Mouse (Mus musculus) limb, embryonic 10.5 days (tissue): ENCODE data around the gene Chit1. TPM values are rescaled to one million over a fixed set of nuclear protein-coding genes. Genes with fewer than 3 reads are reported as not detected.

ENCODE experiments used
- DNase-seq: peaks from one replicate; pipeline ENCODE4 v3.0.0-alpha.2; 2017; ENCODE audit warnings: low spot score
- H3K27ac ChIP-seq: fragments of 300-500 bp; sonication (generic); 2 replicates; pipeline ENCODE4 v1.5.1; 2016; ENCODE audit warnings: mild to moderate bottlenecking
- H3K27me3 ChIP-seq: fragments of 300-500 bp; sonication (generic); 2 replicates; pipeline ENCODE4 v1.6.1; 2016; ENCODE audit warnings: low read depth, mild to moderate bottlenecking; ENCODE audit not compliant: poor library complexity, severe bottlenecking
- H3K36me3 ChIP-seq: fragments of 300-500 bp; sonication (generic); 2 replicates; pipeline ENCODE4 v1.6.1; 2016; ENCODE audit warnings: mild to moderate bottlenecking, moderate library complexity
- H3K4me1 ChIP-seq: fragments of 300-500 bp; sonication (generic); 2 replicates; pipeline ENCODE4 v1.6.1; 2016
- H3K4me3 ChIP-seq: fragments of 300-500 bp; sonication (generic); 2 replicates; pipeline ENCODE4 v1.5.1; 2016; ENCODE audit warnings: mild to moderate bottlenecking, moderate library complexity
- H3K9me3 ChIP-seq: fragments of 300-500 bp; sonication (generic); replicated peaks from 2 replicates; pipeline ENCODE4 v1.6.1; 2016; ENCODE audit warnings: mild to moderate bottlenecking
- WGBS: fragments of 180-500 bp; shearing (Covaris S2); methylation state at CpG from one replicate; pipeline ENCODE4 v1.1.7; 2016; 5-methylcytosine and 5-hydroxymethylcytosine counted together
- polyA plus RNA-seq: library from polyadenylated mRNA; unstranded; fragments of >200 nt; fragmentation: Nextera tagmentation; extraction: Ambion mirVana; gene quantifications from 2 replicates; pipeline ENCODE4 v1.2.1, GENCODE M21; 2016

Gene Chit1
- polyA plus RNA-seq, 1 experiment from 2014 or later: not detected

DNA sequence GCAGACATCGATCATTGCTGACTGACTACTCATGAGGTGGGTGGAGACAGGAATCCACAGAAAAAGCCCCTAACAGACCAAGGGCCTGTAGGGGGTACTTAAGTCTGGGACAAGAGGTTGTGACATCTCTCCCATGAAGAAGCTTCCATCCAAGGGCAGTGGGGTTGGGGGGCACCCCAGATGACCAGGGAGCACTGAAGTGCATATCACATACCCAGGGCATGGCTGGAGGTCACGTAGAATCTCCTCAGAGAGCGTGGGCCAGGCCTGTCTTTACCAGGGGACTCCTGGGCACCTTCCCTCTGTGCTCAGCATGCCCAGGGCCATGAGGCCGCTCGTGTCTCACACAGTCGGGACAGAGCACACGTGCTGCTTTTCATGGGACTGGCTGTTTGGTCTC is 3.3 kb upstream of the Chit1 start:
- no peak overlapping the region for H3K27ac ChIP-seq
- no peak overlapping the region for H3K4me3 ChIP-seq
- no peaks in the 10 kb centered on the region for H3K4me1 ChIP-seq
- H3K27me3 ChIP-seq: peaks cover 12% of the 10 kb centered on the region
- no peak for DNase-seq
- H3K9me3 ChIP-seq: no peaks in the 10 kb centered on the region
- no peaks in the 10 kb centered on the region for H3K36me3 ChIP-seq
- 91% methylated on average over 7 of the region's 7 CpGs for WGBS

DNA sequence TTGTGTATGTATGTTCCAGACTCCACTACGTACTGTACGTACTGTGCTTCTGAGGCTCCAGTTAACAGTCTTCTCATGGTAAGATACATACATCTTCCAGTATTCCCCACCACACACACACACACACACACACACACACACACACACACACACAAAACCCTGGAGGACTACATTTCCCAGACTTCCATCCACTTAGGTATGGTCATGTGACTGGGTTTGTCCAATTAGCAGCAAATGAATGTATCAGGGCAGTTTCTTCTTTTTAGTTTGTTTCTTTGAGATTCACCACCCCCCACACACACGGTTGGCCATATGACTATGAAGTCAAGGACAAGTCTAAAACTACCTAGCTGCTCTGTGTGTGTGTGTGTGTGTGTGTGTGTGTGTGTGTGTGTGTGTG is 1.0 kb upstream of the Chit1 start:
- Histone ChIP-seq H3K27me3 (peaks cover 10% of the 10 kb centered on the region), H3K9me3 (no peaks in the 10 kb centered on the region), H3K36me3 (no peaks in the 10 kb centered on the region), H3K27ac (no peak overlapping the region), H3K4me3 (no peak overlapping the region), H3K4me1 (peaks cover 9% of the 10 kb centered on the region; the same call in 1 of the 2 replicates)
- WGBS: 92% methylated on average over 3 of the region's 3 CpGs
- no peak for DNase-seq

DNA sequence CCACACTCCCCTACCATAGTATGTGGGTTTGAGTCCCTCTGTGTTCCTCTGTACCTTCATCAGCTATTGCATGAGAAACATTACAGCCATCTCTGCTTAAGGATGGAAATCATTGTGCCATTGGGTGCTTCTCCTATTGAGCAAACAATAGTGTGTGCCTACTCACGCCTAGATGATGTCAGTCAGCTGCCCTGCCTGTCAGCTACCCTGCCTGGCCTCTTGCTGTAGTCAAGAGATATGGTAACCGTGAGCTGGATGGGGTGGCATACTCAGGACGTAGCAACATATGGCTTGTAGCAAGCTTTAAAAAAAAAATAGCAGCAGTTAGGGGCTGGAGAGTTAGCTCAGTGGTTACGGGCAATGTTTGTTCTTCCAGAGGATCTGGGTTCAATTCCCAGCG is 593 bp upstream of the Chit1 start:
- no peaks in the 10 kb centered on the region for H3K9me3 ChIP-seq
- H3K27me3 ChIP-seq: peaks cover 6% of the 10 kb centered on the region; the same call in 1 of the 2 replicates
- DNase-seq: peak; percentile 24
- H3K4me3 ChIP-seq: no peak overlapping the region
- 91% methylated on average over 5 of the region's 5 CpGs for WGBS
- no peak overlapping the region for H3K27ac ChIP-seq
- H3K36me3 ChIP-seq: no peaks in the 10 kb centered on the region
- peaks cover 12% of the 10 kb centered on the region for H3K4me1 ChIP-seq

DNA sequence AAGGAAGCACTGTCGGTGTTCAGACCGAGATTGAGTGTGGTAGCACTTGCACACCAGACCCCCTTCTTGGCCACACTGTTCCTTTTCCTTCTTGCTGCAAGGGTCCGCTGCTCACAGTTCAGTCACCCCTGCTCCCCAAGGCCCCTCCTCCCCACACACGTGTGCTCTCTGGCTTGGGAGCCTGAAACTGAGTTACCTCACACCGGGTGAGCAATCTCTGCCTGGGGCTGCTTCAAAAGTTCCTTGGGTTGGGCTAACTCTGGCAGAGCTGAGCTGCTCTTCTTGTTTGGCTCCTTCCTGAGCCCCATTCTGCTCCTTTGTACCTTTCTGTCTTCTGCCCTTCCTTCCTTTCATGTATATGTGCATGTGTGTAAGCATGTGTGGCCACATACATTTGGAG is 2.5 kb downstream of the Chit1 start:
- Histone ChIP-seq H3K9me3 (no peaks in the 10 kb centered on the region), H3K27me3 (no peaks in the 10 kb centered on the region), H3K4me1 (peaks cover 20% of the 10 kb centered on the region), H3K36me3 (no peaks in the 10 kb centered on the region), H3K4me3 (no peak overlapping the region), H3K27ac (no peak overlapping the region)
- 75% methylated on average over 5 of the region's 5 CpGs for WGBS
- no peak for DNase-seq

DNA sequence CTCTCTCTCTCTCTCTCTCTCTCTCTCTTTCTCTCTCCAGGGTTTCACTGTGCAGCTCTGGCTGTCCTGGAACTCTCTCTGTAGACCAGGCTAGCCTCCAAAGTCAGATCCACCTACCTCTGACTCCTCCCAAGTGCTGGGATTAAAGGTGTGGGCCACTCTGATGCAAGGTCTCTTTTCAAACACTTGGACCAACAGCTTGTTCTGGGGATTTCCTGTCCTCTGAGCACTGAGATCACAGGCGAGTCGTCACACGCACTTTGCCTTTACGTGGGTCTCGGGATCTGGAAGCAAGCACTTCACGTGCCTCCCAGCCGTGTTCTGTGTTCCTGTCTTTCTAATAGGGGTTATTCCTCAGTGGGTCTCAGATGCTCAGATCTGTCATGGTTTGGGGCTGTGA is 3.0 kb downstream of the Chit1 start:
- no peaks in the 10 kb centered on the region for H3K27me3 ChIP-seq
- H3K9me3 ChIP-seq: no peaks in the 10 kb centered on the region
- H3K36me3 ChIP-seq: no peaks in the 10 kb centered on the region
- no peak for DNase-seq
- H3K4me1 ChIP-seq: peaks cover 20% of the 10 kb centered on the region
- 87% methylated on average over 7 of the region's 7 CpGs for whole genome bisulfite sequencing
- H3K27ac ChIP-seq: no peak overlapping the region
- no peak overlapping the region for H3K4me3 ChIP-seq

- 0 out of 2 replicates have a peak, but pooled peaks cover 5% of the 10 kb centered on the region for H3K9me3 ChIP-seq
- no peak overlapping the region for H3K4me3 ChIP-seq
- no peak overlapping the region for H3K27ac ChIP-seq
- WGBS: 82% methylated on average over 13 of the region's 13 CpGs
- peaks cover 20% of the 10 kb centered on the region for H3K4me1 ChIP-seq
- no peak for DNase-seq
- H3K27me3 ChIP-seq: no peaks in the 10 kb centered on the region
- H3K36me3 ChIP-seq: no peaks in the 10 kb centered on the region
These were observed 3.7 kb downstream of the Chit1 start for GRCm38 (mm10) chr1:134114730-134115129.

GRCm38 (mm10) chr1:134115424-134115823 is 4.4 kb downstream of the Chit1 start:
- 0 out of 2 replicates have a peak, but pooled peaks cover 5% of the 10 kb centered on the region for H3K9me3 ChIP-seq
- no peaks in the 10 kb centered on the region for H3K27me3 ChIP-seq
- H3K4me1 ChIP-seq: peaks cover 20% of the 10 kb centered on the region
- WGBS: 64% methylated on average over 8 of the region's 8 CpGs
- H3K36me3 ChIP-seq: no peaks in the 10 kb centered on the region
- no peak overlapping the region for H3K27ac ChIP-seq
- H3K4me3 ChIP-seq: no peak overlapping the region
- DNase-seq: no peak

DNA sequence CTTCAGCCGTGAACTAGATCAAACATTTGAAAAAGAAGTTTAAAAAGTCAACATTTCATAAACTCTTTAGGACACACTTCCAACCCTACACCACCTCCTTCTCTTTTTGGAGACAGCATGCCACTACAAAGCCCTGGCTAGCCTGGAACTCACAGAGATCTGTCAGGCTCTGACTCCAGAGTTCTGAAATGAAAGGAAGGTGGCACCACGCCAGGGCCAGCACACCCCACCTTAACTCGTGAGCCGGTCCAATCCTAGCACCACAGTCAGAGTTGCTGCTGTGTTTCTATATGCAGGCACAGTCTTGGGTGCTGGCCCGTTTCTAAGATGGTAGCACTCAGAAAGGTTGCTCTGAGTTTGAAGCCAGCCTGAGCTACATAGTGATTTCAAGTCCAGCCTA is 6.1 kb downstream of the Chit1 start:
- Histone ChIP-seq H3K4me1 (peaks cover 20% of the 10 kb centered on the region), H3K27ac (no peak overlapping the region), H3K36me3 (no peaks in the 10 kb centered on the region), H3K9me3 (0 out of 2 replicates have a peak, but pooled peaks cover 5% of the 10 kb centered on the region), H3K27me3 (no peaks in the 10 kb centered on the region), H3K4me3 (no peak overlapping the region)
- 89% methylated on average over 5 of the region's 5 CpGs for WGBS
- DNase-seq: no peak

DNA sequence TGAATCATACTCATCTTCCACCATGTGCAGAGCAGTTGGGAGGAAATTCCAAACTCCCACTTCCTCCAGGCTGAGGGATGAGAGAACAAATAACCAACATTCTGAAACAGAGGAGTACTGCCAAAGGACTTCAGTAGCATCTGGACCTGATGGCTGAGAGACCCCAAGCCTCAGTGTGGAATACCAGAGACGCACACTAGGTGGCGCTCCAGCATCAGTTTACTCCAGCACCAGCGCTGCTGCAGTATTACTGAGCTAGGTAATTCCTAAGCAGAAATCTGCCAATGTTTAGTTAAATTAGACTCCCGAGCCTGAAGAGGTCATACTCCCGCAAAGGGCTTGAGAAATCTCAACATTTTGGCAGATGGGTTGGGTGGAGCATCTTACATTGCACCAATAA is 9.1 kb downstream of the Chit1 start:
- H3K36me3 ChIP-seq: no peaks in the 10 kb centered on the region

GRCm38 (mm10) chr1:134122195-134122594 is 11.2 kb downstream of the Chit1 start:
- no peaks in the 10 kb centered on the region for H3K4me1 ChIP-seq
- 0 out of 2 replicates have a peak, but pooled peaks cover 5% of the 10 kb centered on the region for H3K9me3 ChIP-seq
- peak; percentile 68 for DNase-seq
- no peak overlapping the region for H3K27ac ChIP-seq
- H3K4me3 ChIP-seq: no peak overlapping the region
- no peaks in the 10 kb centered on the region for H3K36me3 ChIP-seq
- 60% methylated on average over 9 of the region's 9 CpGs for WGBS
- no peaks in the 10 kb centered on the region for H3K27me3 ChIP-seq

More for the DNA sequence above, 9.1 kb downstream of the Chit1 start:
- Histone ChIP-seq H3K9me3 (0 out of 2 replicates have a peak, but pooled peaks cover 5% of the 10 kb centered on the region), H3K27ac (no peak overlapping the region), H3K27me3 (no peaks in the 10 kb centered on the region), H3K4me3 (no peak overlapping the region), H3K4me1 (peaks cover 10% of the 10 kb centered on the region)
- DNase-seq: peak; percentile 92
- WGBS: 5% methylated on average over 5 of the region's 5 CpGs

DNA sequence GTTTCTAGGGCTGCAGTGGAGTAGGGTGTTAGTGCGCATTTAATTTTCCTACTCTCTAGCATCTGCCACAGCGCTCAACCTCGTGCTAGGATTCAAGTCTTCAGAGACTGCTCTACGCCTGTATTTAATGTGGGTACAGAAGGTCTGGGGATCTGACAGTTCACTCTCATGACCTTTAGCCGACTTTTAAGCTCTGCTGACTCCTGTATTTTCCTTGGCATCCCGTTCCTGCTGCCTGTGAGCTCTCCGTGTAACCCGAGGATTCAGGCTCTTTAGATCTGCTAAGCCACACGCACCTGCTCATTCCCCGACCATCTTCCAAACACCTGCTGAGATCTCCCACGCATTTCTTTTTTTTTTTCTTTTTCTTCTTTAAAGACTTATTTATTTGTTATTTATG is 22.3 kb downstream of the Chit1 start:
- Histone ChIP-seq H3K27me3 (no peaks in the 10 kb centered on the region), H3K4me1 (peaks cover 4% of the 10 kb centered on the region), H3K4me3 (no peak overlapping the region), H3K9me3 (no peaks in the 10 kb centered on the region), H3K27ac (no peak overlapping the region), H3K36me3 (no peaks in the 10 kb centered on the region)
- WGBS: 74% methylated on average over 11 of the region's 11 CpGs
- no peak for DNase-seq

DNA sequence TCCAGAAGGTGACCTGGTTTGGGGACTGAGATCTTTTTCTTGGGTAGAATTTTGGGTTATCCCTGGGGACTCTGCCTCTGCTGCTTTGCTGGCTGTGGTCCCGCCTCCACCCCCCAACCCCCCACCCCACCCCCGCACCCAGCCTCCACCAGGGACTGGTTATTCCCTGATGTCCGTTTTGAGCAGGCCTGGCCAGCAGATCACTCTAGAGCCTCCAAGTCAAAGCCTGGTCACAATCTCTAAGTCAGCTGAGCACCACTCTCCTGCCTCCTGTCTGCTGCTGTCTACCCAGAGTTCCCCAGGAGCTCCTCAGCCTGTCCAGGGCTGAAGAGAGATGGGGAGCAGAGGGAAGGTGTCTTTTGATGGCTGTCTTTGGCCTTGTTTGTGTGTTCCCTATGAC is 25.3 kb downstream of the Chit1 start:
- 62% methylated on average over 3 of the region's 3 CpGs for WGBS

DNA sequence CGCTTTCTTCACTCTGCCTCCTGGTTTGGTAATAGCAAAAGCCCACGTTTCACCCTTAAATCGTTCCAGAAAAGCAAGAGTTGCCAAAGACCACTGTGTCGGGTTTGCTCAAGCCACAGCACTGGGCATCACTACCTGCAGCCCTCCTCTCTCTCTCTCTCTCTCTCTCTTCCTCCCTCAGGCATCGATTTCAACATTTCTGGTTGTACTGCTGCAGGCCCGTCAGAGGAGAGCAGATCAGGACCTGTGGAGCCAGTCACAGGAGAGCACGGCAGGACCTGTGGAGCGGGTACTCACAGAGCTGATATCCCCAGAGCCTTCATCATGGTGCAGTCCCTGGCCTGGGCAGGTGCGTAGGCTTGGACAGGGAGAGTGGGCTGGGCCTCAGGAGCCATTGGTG is 27.4 kb downstream of the Chit1 start:
- H3K27me3 ChIP-seq: 0 out of 2 replicates have a peak, but pooled peaks cover 6% of the 10 kb centered on the region
- H3K9me3 ChIP-seq: no peaks in the 10 kb centered on the region
- H3K4me3 ChIP-seq: no peak overlapping the region
- no peak overlapping the region for H3K27ac ChIP-seq
- no peaks in the 10 kb centered on the region for H3K36me3 ChIP-seq
- DNase-seq: no peak
- peaks cover 4% of the 10 kb centered on the region for H3K4me1 ChIP-seq
- 87% methylated on average over 9 of the region's 9 CpGs for WGBS

More for the DNA sequence above, 25.3 kb downstream of the Chit1 start:
- DNase-seq: no peak
- H3K9me3 ChIP-seq: no peaks in the 10 kb centered on the region
- H3K36me3 ChIP-seq: no peaks in the 10 kb centered on the region
- peaks cover 4% of the 10 kb centered on the region for H3K4me1 ChIP-seq
- no peak overlapping the region for H3K27ac ChIP-seq
- H3K27me3 ChIP-seq: no peaks in the 10 kb centered on the region
- H3K4me3 ChIP-seq: no peak overlapping the region

- Histone ChIP-seq H3K9me3 (no peaks in the 10 kb centered on the region), H3K4me3 (no peak overlapping the region), H3K27me3 (0 out of 2 replicates have a peak, but pooled peaks cover 6% of the 10 kb centered on the region), H3K27ac (no peak overlapping the region), H3K36me3 (no peaks in the 10 kb centered on the region), H3K4me1 (no peaks in the 10 kb centered on the region)
- 78% methylated on average over 4 of the region's 4 CpGs for WGBS
- no peak for DNase-seq
These were observed 31.3 kb downstream of the Chit1 start for GRCm38 (mm10) chr1:134142363-134142794.
